8 mouse cellular contexts compared by ENCODE assay signal in the genomic region with DNA sequence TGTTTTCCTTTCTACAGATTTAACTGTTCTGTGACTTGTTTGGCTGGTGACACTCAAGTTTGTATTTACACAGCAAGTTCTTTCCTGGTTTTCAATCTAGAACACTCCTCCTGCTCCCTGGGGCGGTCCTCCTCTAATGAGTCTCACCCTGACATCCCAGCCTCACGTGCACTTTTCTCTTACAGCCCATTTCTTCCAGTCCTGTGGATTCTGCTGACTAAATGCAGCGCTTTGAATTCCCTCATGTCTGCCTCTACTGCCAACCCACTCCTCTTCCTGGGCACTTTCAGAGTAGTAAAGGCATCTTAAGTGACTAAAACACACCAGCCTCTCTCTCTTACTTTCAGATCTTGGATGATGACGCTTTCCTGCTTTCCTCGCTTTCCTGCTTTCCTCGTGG. TPM values are rescaled to one million over a fixed set of nuclear protein-coding genes. Genes with fewer than 3 reads are reported as not detected.
A peak's percentile ranks its signal among the peaks of the same experiment; 100 is the strongest.
DNase-seq lines count a peak whose midpoint lies in the region; ATAC-seq lines count a peak whose summit lies in the region.

No protein-coding gene starts in this region.

- H3K4me3 ChIP-seq in neural tube, embryonic 11.5 days (ENCODE audit: low read depth, low read length): peak overlapping the region; percentile 51
- H3K4me3 ChIP-seq in embryonic facial prominence, embryonic 14.5 days (ENCODE audit: low read depth, low read length): peak overlapping the region; percentile 72
- peak overlapping the region; percentile 69 for H3K4me3 ChIP-seq in midbrain, embryonic 10.5 days

- H3K9ac ChIP-seq in neural tube, embryonic 11.5 days (ENCODE audit: low read length): peak overlapping the region; percentile 52
- peak overlapping the region; percentile 88 for H3K9ac ChIP-seq in embryonic facial prominence, embryonic 14.5 days (ENCODE audit: low read depth, low read length)

- no peak for ATAC-seq in neural tube, embryonic 11.5 days (ENCODE audit: insufficient read depth, low FRiP score, low TSS enrichment)
- no peak for ATAC-seq in embryonic facial prominence, embryonic 14.5 days (ENCODE audit: low read depth)

- DNase-seq in neural tube, embryonic 11.5 days (ENCODE audit: low spot score): no peak
- DNase-seq in neural tube, embryonic 10.5 days (ENCODE audit: extremely low spot score, low spot score): no peak
- DNase-seq in embryonic facial prominence, embryonic 14.5 days (ENCODE audit: low spot score): no peak
- DNase-seq in kidney, adult 9 months: peak; percentile 76
- DNase-seq in midbrain, embryonic 10.5 days (ENCODE audit: low spot score): no peak
- DNase-seq in spleen, adult 12 weeks (ENCODE audit: low spot score): no peak
- no peak for DNase-seq in right cerebral cortex, postnatal 36 days (ENCODE audit: low spot score in 2 of 2)
- DNase-seq in right cerebral cortex, postnatal 14 days: no peak

- H3K36me3 ChIP-seq in neural tube, embryonic 11.5 days (ENCODE audit: control insufficient read depth, insufficient read depth, low read length): no peaks in the 10 kb centered on the region
- H3K36me3 ChIP-seq in embryonic facial prominence, embryonic 14.5 days (ENCODE audit: control insufficient read depth, insufficient read depth, low read length): no peaks in the 10 kb centered on the region
- H3K36me3 ChIP-seq in midbrain, embryonic 10.5 days: no peaks in the 10 kb centered on the region

- peaks cover 5% of the 10 kb centered on the region; the same call in 1 of the 2 replicates for H3K4me1 ChIP-seq in neural tube, embryonic 11.5 days (ENCODE audit: control insufficient read depth, insufficient read depth, low read length)
- peaks cover 10% of the 10 kb centered on the region for H3K4me1 ChIP-seq in embryonic facial prominence, embryonic 14.5 days (ENCODE audit: control insufficient read depth, insufficient read depth, low read length)
- H3K4me1 ChIP-seq in midbrain, embryonic 10.5 days: peaks cover 20% of the 10 kb centered on the region

- peak overlapping the region; percentile 46 for H3K4me2 ChIP-seq in neural tube, embryonic 11.5 days (ENCODE audit: low read depth)
- H3K4me2 ChIP-seq in embryonic facial prominence, embryonic 14.5 days (ENCODE audit: low read depth, low read length): peak overlapping the region; percentile 79

- no peak overlapping the region for H3K27ac ChIP-seq in neural tube, embryonic 11.5 days (ENCODE audit: low read depth, low read length)
- H3K27ac ChIP-seq in embryonic facial prominence, embryonic 14.5 days (replicated peaks; ENCODE audit: low read depth, low read length): peak overlapping the region; percentile 88
- peak overlapping the region; percentile 93 for H3K27ac ChIP-seq in midbrain, embryonic 10.5 days (replicated peaks)

- H3K9me3 ChIP-seq in neural tube, embryonic 11.5 days (ENCODE audit: control insufficient read depth, low read length): no peaks in the 10 kb centered on the region
- H3K9me3 ChIP-seq in embryonic facial prominence, embryonic 14.5 days (ENCODE audit: control insufficient read depth, low read length): no peaks in the 10 kb centered on the region
- H3K9me3 ChIP-seq in midbrain, embryonic 10.5 days (replicated peaks): no peaks in the 10 kb centered on the region

- H3K27me3 ChIP-seq in neural tube, embryonic 11.5 days (ENCODE audit: control insufficient read depth, insufficient read depth, low read length): no peaks in the 10 kb centered on the region
- H3K27me3 ChIP-seq in embryonic facial prominence, embryonic 14.5 days (replicated peaks; ENCODE audit: control insufficient read depth, insufficient read depth, low read length): no peaks in the 10 kb centered on the region
- no peaks in the 10 kb centered on the region for H3K27me3 ChIP-seq in midbrain, embryonic 10.5 days (ENCODE audit: low read depth, poor library complexity, severe bottlenecking)

- WGBS in neural tube, embryonic 11.5 days: 7% methylated on average over 6 of the region's 6 CpGs
- WGBS in embryonic facial prominence, embryonic 14.5 days: 3% methylated on average over 6 of the region's 6 CpGs
- WGBS in midbrain, embryonic 10.5 days: 9% methylated on average over 6 of the region's 6 CpGs

RNA-seq across cellular contexts. Expression of gene Gss, which starts 0.9 kb away (rescaled TPM):
- polyA plus RNA-seq in neural tube, embryonic 11.5 days (2014; fragmentation: Nextera tagmentation; extraction: Ambion mirVana): 15.5 and 15.7 TPM in 2 replicates
- 27.1 and 27.6 TPM in 2 replicates for polyA plus RNA-seq in embryonic facial prominence, embryonic 14.5 days (2014; fragmentation: Nextera tagmentation; extraction: Ambion mirVana)
- polyA plus RNA-seq in midbrain, embryonic 10.5 days (2016; fragmentation: Nextera tagmentation; extraction: Ambion mirVana): 19.6 and 22.1 TPM in 2 replicates

RNA-seq across cellular contexts. Expression of gene Myh7b, which starts 19.3 kb away (rescaled TPM):
- polyA plus RNA-seq in neural tube, embryonic 11.5 days (2014; fragmentation: Nextera tagmentation; extraction: Ambion mirVana): 1.5 and 1.8 TPM in 2 replicates
- polyA plus RNA-seq in embryonic facial prominence, embryonic 14.5 days (2014; fragmentation: Nextera tagmentation; extraction: Ambion mirVana): 4.6 and 5.3 TPM in 2 replicates
- 0.53 and 0.60 TPM in 2 replicates for polyA plus RNA-seq in midbrain, embryonic 10.5 days (2016; fragmentation: Nextera tagmentation; extraction: Ambion mirVana)
